Mouse (Mus musculus) ES-Bruce4 (cell line): Measurements from ENCODE around the gene Gnl3. TPM values are rescaled to one million over a fixed set of nuclear protein-coding genes. Genes with fewer than 3 reads are reported as not detected.

Experiments used
- H3K27ac ChIP-seq: 2 replicates; pipeline ENCODE4 v1.5.1; 2012; ENCODE audit warnings: low read length, inconsistent platforms; ENCODE audit not compliant: insufficient read depth
- H3K27me3 ChIP-seq: 2 replicates; pipeline ENCODE4 v1.6.1; 2012; ENCODE audit warnings: mild to moderate bottlenecking, low read length, inconsistent platforms; ENCODE audit not compliant: control insufficient read depth, poor library complexity, insufficient read depth, severe bottlenecking
- H3K36me3 ChIP-seq: 2 replicates; pipeline ENCODE4 v1.6.1; 2012; ENCODE audit warnings: inconsistent platforms, mild to moderate bottlenecking, low read length, moderate library complexity; ENCODE audit not compliant: control insufficient read depth, poor library complexity, insufficient read depth, severe bottlenecking
- H3K4me1 ChIP-seq: one replicate; pipeline ENCODE4 v1.8.1; 2011; ENCODE audit warnings: low read length; ENCODE audit not compliant: control insufficient read depth, insufficient read depth
- H3K4me3 ChIP-seq: 2 replicates; pipeline ENCODE4 v1.5.1; 2011; ENCODE audit warnings: low read depth, mild to moderate bottlenecking, low read length
- H3K9ac ChIP-seq: 2 replicates; pipeline ENCODE4 v1.6.1; 2012; ENCODE audit warnings: low read depth, mild to moderate bottlenecking, inconsistent platforms; ENCODE audit not compliant: poor library complexity, severe bottlenecking
- H3K9me3 ChIP-seq: replicated peaks from 2 replicates; pipeline ENCODE4 v1.6.1; 2012; ENCODE audit warnings: mild to moderate bottlenecking, low read length, inconsistent platforms; ENCODE audit not compliant: control insufficient read depth, poor library complexity, insufficient read depth, severe bottlenecking
- CTCF ChIP-seq: IDR thresholded peaks from one replicate; pipeline ENCODE4 v1.8.1; 2011; ENCODE audit warnings: low read depth, low read length
- EP300 ChIP-seq: IDR thresholded peaks from 2 replicates; pipeline ENCODE4 v1.6.1; 2011; ENCODE audit warnings: low read depth, low read length; ENCODE audit not compliant: insufficient read depth
- POLR2A ChIP-seq: IDR thresholded peaks from one replicate; pipeline ENCODE4 v1.8.1; 2011; ENCODE audit warnings: low read length; ENCODE audit not compliant: insufficient read depth
- polyA plus RNA-seq: library from polyadenylated mRNA; stranded (reverse); fragments of >200 nt; gene quantifications from 2 replicates; pipeline ENCODE4 v1.2.4, GENCODE M21; 2011; ENCODE audit warnings: low read depth; ENCODE audit not compliant: missing spikeins, insufficient read depth, insufficient read length

Gnl3 gene
- polyA plus RNA-seq, 1 experiment, result 380 TPM

DNA sequence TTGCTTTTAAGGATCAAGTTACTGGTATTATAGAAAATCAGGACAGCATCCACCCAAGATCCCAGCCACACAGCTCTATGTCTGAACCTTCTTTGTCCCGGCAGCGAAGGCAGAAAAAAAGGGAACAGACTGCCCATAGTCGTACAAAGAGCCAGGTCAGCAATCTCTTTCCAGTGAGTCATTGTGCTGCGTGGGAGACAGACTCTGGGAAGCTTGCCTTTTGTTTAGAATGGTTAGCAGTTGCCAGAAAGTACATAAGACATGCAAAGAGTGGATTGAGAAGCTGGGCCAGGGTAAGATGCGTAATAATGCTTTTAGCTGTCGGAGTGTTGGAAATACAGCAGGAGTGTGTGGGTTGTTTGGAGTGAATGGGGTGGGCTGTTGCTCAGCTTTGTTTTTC, 44.7 kb downstream of the Gnl3 start:
- no peaks in the 10 kb centered on the region for H3K4me1 ChIP-seq
- no peaks in the 10 kb centered on the region for H3K9me3 ChIP-seq
- no peak overlapping the region for H3K9ac ChIP-seq
- TF ChIP-seq EP300, result no peak
- TF ChIP-seq POLR2A, result no peak
- TF ChIP-seq CTCF, result no peak
- no peak overlapping the region for H3K4me3 ChIP-seq
- H3K27me3 ChIP-seq, result no peaks in the 10 kb centered on the region
- H3K36me3 ChIP-seq, result no peaks in the 10 kb centered on the region
- no peak overlapping the region for H3K27ac ChIP-seq

Other genes with a start within 250 kb of the Gnl3 start
- 18.1 and 18.6 TPM in 2 replicates for gene Tmem110, start 193.6 kb downstream of the Gnl3 start, polyA plus RNA-seq
- gene Mustn1, start 140.0 kb downstream of the Gnl3 start, polyA plus RNA-seq, result 0.49 TPM in 1 of 2 replicates, not detected in the other
- gene Itih4, start 132.7 kb downstream of the Gnl3 start, polyA plus RNA-seq, result 0.29 TPM in 1 of 2 replicates, not detected in the other
- gene Itih3, start 95.4 kb downstream of the Gnl3 start, polyA plus RNA-seq, result not detected in 2 replicates
- not detected in 2 replicates for gene Itih1, start 75.9 kb downstream of the Gnl3 start, polyA plus RNA-seq
- gene Nek4, start 67.8 kb downstream of the Gnl3 start, polyA plus RNA-seq, result 17.3 and 17.7 TPM in 2 replicates
- 29.1 and 36.4 TPM in 2 replicates for gene Glt8d1, start 17.8 kb downstream of the Gnl3 start, polyA plus RNA-seq
- 126 and 132 TPM in 2 replicates for gene Spcs1, start 17.5 kb downstream of the Gnl3 start, polyA plus RNA-seq
- 84.5 and 86.9 TPM in 2 replicates for gene Pbrm1, start within 50 bp of the Gnl3 start, polyA plus RNA-seq
- gene Smim4, start 109.8 kb upstream of the Gnl3 start, polyA plus RNA-seq, result 17.1 and 17.2 TPM in 2 replicates
- gene Nt5dc2, start 111.9 kb upstream of the Gnl3 start, polyA plus RNA-seq, result 141 and 173 TPM in 2 replicates
- 0.57 and 0.72 TPM in 2 replicates for gene Stab1, start 149.5 kb upstream of the Gnl3 start, polyA plus RNA-seq
- gene Tnnc1, start 189.2 kb upstream of the Gnl3 start, polyA plus RNA-seq, result 7.6 and 9.5 TPM in 2 replicates
- 335 and 342 TPM in 2 replicates for gene Nisch, start 197.8 kb upstream of the Gnl3 start, polyA plus RNA-seq
- gene Sema3g, start 198.7 kb upstream of the Gnl3 start, polyA plus RNA-seq, result not detected in 2 replicates
- gene Phf7, start 232.2 kb upstream of the Gnl3 start, polyA plus RNA-seq, result 14.0 and 15.3 TPM in 2 replicates
- 42.2 and 44.3 TPM in 2 replicates for gene Bap1, start 232.3 kb upstream of the Gnl3 start, polyA plus RNA-seq